Mouse (Mus musculus): ENCODE data around the gene Cer1. TPM values are rescaled to one million over a fixed set of nuclear protein-coding genes. Genes with fewer than 3 reads are reported as not detected.

Cer1 gene
- polyA plus RNA-seq (2016; fragmentation: Nextera tagmentation; extraction: Ambion mirVana): 0.10 TPM in 1 of 2 replicates, not detected in the other

DNA sequence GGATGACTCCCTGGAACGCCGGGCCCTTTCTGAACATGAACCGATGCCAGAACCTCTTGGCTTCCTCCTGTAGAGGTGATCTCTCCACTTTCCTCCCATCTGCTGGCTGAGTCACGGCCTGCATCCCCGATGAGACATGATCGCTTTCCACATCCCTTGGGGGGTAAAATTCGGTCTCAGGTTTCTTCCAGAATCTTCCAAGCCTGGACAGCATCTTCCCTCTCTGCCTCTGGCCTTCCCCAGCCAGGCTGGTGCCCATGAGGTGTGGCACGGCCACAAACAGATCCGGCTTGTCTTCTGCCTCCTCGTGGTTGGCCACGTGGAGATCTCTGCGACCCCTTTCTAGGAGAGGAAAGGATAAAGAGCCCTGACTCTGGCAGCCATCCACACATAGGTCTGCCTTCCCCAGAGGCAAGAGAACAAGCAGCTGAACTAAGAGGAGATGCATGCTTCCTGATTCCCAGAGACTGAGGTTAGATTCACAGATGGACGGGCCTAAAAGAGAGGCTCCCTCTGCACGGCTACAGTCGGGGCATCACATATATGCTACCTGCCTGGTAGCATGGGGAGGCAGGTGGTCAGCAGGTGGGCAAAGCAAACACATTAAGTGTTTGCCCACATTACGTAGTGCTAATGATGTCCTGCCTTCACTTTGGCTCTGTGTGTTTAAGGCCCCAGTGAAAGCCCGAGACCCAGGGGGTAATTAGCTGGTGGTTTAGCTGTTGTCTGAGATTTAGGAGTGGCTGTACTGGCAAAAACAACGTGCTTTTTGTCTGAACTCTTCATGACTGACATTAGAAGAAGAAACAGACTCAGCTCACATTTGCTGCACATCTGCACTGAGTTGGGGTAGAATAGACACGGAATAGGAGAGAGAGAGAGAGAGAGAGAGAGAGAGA, at the start of gene Cer1:
Gene Cer1, minus strand, starts transcription at position 513 of the 899 bp plus-strand sequence.
- no peaks in the 10 kb centered on the region for H3K36me3 ChIP-seq
- 64% methylated on average over 18 of the region's 19 CpGs for WGBS
- H3K27me3 ChIP-seq (replicated peaks): no peaks in the 10 kb centered on the region
- no peak within 1 kb of the TSS for H3K4me3 ChIP-seq
- no peaks in the 10 kb centered on the region for H3K9me3 ChIP-seq (replicated peaks)
- H3K9ac ChIP-seq: no peak within 1 kb of the TSS
- ATAC-seq (ENCODE audit: insufficient number of reproducible peaks, low FRiP score): no peak
- H3K4me2 ChIP-seq: no peak within 1 kb of the TSS
- no peaks in the 10 kb centered on the region for H3K4me1 ChIP-seq (replicated peaks)
- no peak within 1 kb of the TSS for H3K27ac ChIP-seq (ENCODE audit: poor library complexity, severe bottlenecking)

DNA sequence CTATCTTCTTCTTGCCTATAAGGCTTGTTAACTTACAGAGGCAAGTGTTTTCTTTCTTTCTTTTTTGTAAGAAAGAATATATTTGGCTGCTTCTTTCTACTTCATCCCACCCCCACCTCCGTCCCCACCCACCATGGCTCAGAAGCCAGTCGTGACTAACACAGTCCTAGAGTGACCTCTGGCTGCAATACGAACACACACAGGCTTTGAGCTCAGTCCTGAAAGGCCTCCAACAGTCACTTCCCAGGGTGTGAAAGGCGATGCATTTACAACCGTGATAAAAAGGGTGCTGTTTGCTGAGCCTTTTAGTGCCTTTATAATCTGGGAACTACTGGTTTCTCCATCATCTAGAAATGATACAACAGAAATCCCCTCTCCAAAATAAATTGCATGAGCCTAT, 49.4 kb upstream of the Cer1 start:
- no peak overlapping the region for H3K4me3 ChIP-seq
- 13% methylated on average over 5 of the region's 5 CpGs for WGBS

DNA sequence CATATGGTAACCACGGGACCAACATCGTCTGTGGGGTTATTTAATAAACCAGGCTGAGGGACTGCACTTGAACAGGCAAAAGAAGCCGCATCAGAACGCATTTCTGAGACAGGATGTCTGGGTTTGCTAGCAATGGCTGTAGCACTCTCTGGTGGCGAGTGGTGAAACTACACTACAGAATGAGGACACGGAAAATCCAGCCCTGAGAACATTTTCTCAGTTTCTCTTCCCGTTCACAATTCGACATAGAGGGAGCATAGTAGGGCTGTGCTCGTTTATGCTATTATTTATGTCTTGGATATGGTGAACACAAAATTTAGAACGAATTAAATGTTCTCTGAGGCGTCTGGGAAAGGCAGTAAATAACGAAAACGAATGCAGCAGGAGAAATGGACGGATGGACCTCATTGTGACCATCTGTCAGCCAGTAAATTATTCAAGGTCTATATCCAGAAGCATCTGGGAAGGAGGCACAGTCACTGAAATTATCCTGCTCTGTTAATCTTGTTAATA, 48.8 kb upstream of the Cer1 start:
- ATAC-seq (ENCODE audit: insufficient number of reproducible peaks, low FRiP score): no peak
- no peak overlapping the region for H3K9ac ChIP-seq
- no peaks in the 10 kb centered on the region for H3K36me3 ChIP-seq
- H3K4me2 ChIP-seq: peak overlapping the region; percentile 47
- H3K4me1 ChIP-seq (replicated peaks): no peaks in the 10 kb centered on the region
- WGBS: 21% methylated on average over 14 of the region's 14 CpGs
- H3K27me3 ChIP-seq (replicated peaks): no peaks in the 10 kb centered on the region
- H3K4me3 ChIP-seq: peak overlapping the region; percentile 29
- no peaks in the 10 kb centered on the region for H3K9me3 ChIP-seq (replicated peaks)
- H3K27ac ChIP-seq (ENCODE audit: poor library complexity, severe bottlenecking): no peak overlapping the region

More for the DNA sequence above, 49.4 kb upstream of the Cer1 start:
- H3K27ac ChIP-seq (ENCODE audit: poor library complexity, severe bottlenecking): no peak overlapping the region
- no peaks in the 10 kb centered on the region for H3K27me3 ChIP-seq (replicated peaks)
- H3K4me1 ChIP-seq (replicated peaks): no peaks in the 10 kb centered on the region
- peak; percentile 77; the same call in 1 of the 2 replicates for ATAC-seq (ENCODE audit: insufficient number of reproducible peaks, low FRiP score)
- no peak overlapping the region for H3K9ac ChIP-seq
- H3K9me3 ChIP-seq (replicated peaks): no peaks in the 10 kb centered on the region
- H3K4me2 ChIP-seq: no peak overlapping the region
- H3K36me3 ChIP-seq: peaks cover under 1% of the 10 kb centered on the region; the same call in 1 of the 2 replicates

DNA sequence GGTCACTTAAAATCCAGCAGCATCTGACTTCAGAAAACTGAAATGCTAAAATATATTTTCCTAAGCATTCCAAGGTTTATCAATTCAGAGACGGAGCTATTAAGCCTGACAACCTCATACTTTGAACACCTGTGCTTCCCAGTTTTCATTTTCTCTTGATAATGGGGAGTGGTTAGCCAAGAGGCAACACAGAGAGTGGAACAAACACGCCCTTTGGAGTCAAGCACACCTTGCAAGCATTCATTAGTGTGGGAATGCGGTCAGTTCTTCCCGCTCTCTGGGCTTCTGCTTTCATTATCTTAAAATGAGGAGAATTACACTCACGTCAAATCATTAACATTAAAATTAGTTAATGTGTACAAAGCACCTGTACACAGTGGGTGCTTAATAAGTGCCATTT, 45.1 kb upstream of the Cer1 start:
- Histone ChIP-seq H3K9me3 (replicated peaks) (no peaks in the 10 kb centered on the region), H3K27ac (ENCODE audit: poor library complexity, severe bottlenecking) (no peak overlapping the region), H3K4me3 (no peak overlapping the region), H3K4me1 (replicated peaks) (no peaks in the 10 kb centered on the region), H3K9ac (no peak overlapping the region), H3K4me2 (no peak overlapping the region), H3K36me3 (peaks cover 3% of the 10 kb centered on the region; the same call in 1 of the 2 replicates), H3K27me3 (replicated peaks) (no peaks in the 10 kb centered on the region)
- ATAC-seq (ENCODE audit: insufficient number of reproducible peaks, low FRiP score): no peak
- 90% methylated on average over 5 of the region's 5 CpGs for WGBS

DNA sequence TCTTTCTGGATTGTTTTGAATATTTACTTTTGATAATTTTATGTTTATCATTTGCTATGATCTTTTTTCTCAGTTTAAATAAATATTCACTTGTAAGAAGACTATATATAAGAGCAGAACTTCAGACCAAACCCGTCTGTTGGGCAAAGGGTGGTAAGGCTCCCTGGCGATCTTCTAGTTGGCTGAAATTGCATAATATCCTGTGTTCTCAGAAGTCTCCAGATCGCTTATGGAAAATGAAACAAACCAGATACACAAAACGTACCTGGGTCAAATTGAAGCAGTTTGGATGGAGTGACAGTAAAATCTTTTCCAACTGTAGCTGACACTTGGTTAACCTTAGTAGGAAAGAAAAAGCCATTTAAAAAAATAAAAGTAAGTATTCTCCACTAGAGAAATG, 37.0 kb upstream of the Cer1 start:
- no peak for ATAC-seq (ENCODE audit: insufficient number of reproducible peaks, low FRiP score)
- no peak overlapping the region for H3K27ac ChIP-seq (ENCODE audit: poor library complexity, severe bottlenecking)
- 77% methylated on average over 4 of the region's 4 CpGs for WGBS
- H3K9ac ChIP-seq: no peak overlapping the region
- H3K4me3 ChIP-seq: no peak overlapping the region
- no peaks in the 10 kb centered on the region for H3K27me3 ChIP-seq (replicated peaks)
- H3K4me1 ChIP-seq (replicated peaks): peaks cover 5% of the 10 kb centered on the region; the same call in 1 of the 2 replicates
- no peaks in the 10 kb centered on the region for H3K9me3 ChIP-seq (replicated peaks)
- H3K36me3 ChIP-seq: peaks cover 7% of the 10 kb centered on the region
- H3K4me2 ChIP-seq: no peak overlapping the region

DNA sequence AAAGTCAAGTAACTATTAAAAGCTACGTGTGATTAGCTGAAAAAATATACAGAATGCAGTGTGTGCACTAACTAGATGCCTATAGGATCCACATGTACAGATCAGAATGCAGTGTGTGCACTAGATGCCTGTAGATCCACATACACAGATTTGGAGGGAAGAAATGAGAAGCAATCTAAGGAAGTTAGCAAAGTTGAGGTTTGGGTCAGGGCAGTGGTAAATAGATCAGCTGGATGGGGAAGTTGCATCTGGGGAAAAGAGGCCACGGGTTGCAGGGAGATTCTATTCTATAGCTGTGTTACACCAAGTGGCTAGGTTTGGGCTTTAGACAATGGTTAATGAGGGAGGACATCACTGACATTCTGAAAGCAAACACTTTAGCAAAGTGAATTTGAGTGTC, 33.7 kb upstream of the Cer1 start:
- H3K9me3 ChIP-seq (replicated peaks): no peaks in the 10 kb centered on the region
- H3K4me1 ChIP-seq (replicated peaks): peaks cover 5% of the 10 kb centered on the region; the same call in 1 of the 2 replicates
- H3K27me3 ChIP-seq (replicated peaks): no peaks in the 10 kb centered on the region
- peaks cover 6% of the 10 kb centered on the region for H3K36me3 ChIP-seq
- H3K27ac ChIP-seq (ENCODE audit: poor library complexity, severe bottlenecking): no peak overlapping the region
- H3K9ac ChIP-seq: no peak overlapping the region
- no peak overlapping the region for H3K4me3 ChIP-seq
- H3K4me2 ChIP-seq: no peak overlapping the region
- WGBS: 81% methylated on average over 2 of the region's 2 CpGs
- ATAC-seq (ENCODE audit: insufficient number of reproducible peaks, low FRiP score): no peak

DNA sequence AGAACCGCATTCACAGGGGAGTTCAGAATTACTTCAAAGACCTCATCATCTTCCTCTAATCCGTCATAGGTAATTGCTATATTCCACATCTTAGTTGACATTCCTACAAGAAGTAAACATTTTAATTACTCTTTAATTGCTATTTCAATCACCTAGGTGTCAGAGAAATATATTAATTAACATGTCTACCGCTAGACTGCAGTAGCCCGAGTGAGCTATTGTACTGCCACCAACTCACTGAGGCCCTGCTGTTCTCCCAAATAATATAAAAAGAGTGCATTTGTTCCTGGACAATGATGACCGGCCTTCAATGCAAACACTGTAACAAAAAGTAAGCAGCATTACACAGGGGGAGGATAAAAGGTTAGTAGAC, 31.7 kb upstream of the Cer1 start:
- no peak for ATAC-seq (ENCODE audit: insufficient number of reproducible peaks, low FRiP score)
- Histone ChIP-seq H3K9ac (no peak overlapping the region), H3K9me3 (replicated peaks) (no peaks in the 10 kb centered on the region), H3K4me2 (no peak overlapping the region), H3K27ac (ENCODE audit: poor library complexity, severe bottlenecking) (no peak overlapping the region), H3K4me1 (replicated peaks) (peaks cover 5% of the 10 kb centered on the region; the same call in 1 of the 2 replicates), H3K36me3 (peaks cover 16% of the 10 kb centered on the region), H3K27me3 (replicated peaks) (no peaks in the 10 kb centered on the region), H3K4me3 (no peak overlapping the region)
- 67% methylated on average over 5 of the region's 5 CpGs for WGBS

DNA sequence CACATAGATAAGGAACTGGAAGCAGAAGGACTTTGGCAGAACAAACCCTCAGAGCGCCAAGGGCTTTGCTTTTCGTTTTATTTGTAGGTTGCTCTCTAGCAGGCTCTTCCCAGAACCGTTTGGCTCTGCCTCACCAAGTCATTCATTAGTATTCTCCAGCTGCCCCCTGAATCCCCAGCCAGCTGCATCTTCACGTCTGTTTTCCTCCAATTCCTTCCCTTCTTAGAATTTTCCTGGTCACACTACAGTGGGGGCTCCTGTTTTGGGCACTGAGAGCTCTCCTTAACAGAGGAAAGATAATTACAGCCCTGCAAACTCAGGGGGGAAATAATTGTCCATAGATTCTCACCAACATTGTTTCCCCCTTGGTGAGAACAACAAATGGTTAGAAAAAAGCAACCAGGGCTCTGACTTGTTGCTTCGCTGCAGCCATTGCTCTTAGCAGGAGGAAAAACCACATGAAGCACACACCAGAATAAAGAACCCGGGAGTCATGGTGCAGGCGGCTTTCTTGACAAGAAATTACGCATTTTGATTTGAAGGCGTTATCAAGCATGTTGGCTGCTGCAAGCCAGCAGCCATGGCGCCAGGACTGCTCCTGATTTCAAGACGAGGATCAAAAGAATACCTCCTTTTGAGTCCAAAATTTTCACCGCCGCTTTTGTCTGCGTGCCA, 31.2 kb upstream of the Cer1 start:
- WGBS: 52% methylated on average over 14 of the region's 14 CpGs
- H3K27me3 ChIP-seq (replicated peaks): no peaks in the 10 kb centered on the region
- no peak for ATAC-seq (ENCODE audit: insufficient number of reproducible peaks, low FRiP score)
- H3K36me3 ChIP-seq: peaks cover 16% of the 10 kb centered on the region
- H3K4me3 ChIP-seq: no peak overlapping the region
- H3K27ac ChIP-seq (ENCODE audit: poor library complexity, severe bottlenecking): peak overlapping the region; percentile 20
- H3K9ac ChIP-seq: no peak overlapping the region
- H3K4me2 ChIP-seq: no peak overlapping the region
- H3K9me3 ChIP-seq (replicated peaks): no peaks in the 10 kb centered on the region
- peaks cover 5% of the 10 kb centered on the region; the same call in 1 of the 2 replicates for H3K4me1 ChIP-seq (replicated peaks)

DNA sequence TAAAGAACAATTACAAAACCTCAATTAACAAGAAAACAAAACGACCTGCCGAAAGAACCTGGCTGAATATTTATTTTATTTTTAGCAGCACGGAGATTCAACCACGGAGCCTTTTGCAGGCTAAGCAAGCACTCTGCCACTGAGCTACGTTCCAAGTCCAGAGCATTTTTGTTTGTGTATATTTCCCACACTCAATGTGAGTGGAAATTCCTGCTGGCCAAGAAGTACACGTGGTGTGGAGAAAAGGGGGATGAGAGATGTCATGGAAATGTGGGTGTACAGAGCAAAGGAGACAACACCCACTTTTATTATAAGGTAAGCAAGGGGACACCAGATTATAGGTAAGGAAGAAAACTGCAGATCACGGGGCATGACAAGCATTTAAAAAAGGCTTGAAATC, 30.6 kb upstream of the Cer1 start:
- Histone ChIP-seq H3K36me3 (peaks cover 16% of the 10 kb centered on the region), H3K27ac (ENCODE audit: poor library complexity, severe bottlenecking) (peak overlapping the region; percentile 20; the same call in 1 of the 2 replicates), H3K9ac (no peak overlapping the region), H3K27me3 (replicated peaks) (no peaks in the 10 kb centered on the region), H3K4me2 (no peak overlapping the region), H3K4me3 (no peak overlapping the region), H3K9me3 (replicated peaks) (no peaks in the 10 kb centered on the region), H3K4me1 (replicated peaks) (peaks cover 4% of the 10 kb centered on the region; the same call in 1 of the 2 replicates)
- 58% methylated on average over 7 of the region's 7 CpGs for WGBS
- ATAC-seq (ENCODE audit: insufficient number of reproducible peaks, low FRiP score): no peak

DNA sequence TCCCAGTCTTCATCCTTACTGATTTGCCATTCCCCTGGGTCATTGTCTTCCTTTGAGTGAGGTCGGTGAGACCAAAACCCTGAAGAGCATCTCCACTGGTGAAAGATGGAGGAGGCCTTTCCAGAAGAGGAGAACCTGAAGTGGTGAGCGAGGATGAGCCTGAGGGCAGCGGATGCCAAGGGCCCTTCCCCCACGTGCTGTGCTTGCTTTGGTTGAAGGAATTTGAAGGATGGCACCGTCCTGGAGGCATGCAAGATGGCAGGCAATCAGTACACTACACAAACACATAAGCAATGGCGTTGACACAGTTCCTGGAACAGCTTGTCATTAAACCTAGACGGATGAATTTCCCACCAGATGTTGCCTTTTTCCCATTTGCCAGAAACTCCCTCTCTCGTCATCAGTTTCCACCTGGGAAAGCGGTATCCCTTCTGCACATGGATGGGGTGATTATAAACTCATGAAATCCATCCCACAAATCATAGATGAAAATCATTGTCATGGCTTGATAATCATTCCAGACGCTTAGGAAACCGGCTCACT, 29.7 kb upstream of the Cer1 start:
- H3K4me1 ChIP-seq (replicated peaks): no peaks in the 10 kb centered on the region; the same call in 1 of the 2 replicates
- no peak overlapping the region for H3K9ac ChIP-seq
- no peak overlapping the region for H3K4me3 ChIP-seq
- H3K4me2 ChIP-seq: no peak overlapping the region
- H3K9me3 ChIP-seq (replicated peaks): no peaks in the 10 kb centered on the region
- no peaks in the 10 kb centered on the region for H3K27me3 ChIP-seq (replicated peaks)
- 64% methylated on average over 11 of the region's 11 CpGs for WGBS
- ATAC-seq (ENCODE audit: insufficient number of reproducible peaks, low FRiP score): no peak
- no peak overlapping the region for H3K27ac ChIP-seq (ENCODE audit: poor library complexity, severe bottlenecking)
- peaks cover 16% of the 10 kb centered on the region for H3K36me3 ChIP-seq

DNA sequence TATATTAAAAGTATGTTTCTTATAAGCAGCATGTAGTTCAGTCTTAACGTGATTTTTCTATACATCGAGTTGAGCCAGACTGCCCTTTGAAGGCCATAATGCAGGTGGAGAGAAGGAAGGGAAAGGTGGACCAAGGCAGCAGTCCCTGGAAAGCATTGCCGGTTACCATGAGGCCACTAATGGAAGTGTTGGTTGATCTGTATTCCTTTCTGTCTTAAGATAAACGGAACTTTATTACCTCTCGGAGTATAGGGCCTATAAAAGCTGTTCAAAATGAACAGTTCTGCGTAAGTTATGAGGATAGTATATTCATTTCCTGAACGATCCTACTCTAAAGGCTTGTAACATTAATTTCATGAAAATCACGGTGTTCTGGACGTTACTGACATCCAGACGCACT, 10.3 kb upstream of the Cer1 start:
- Histone ChIP-seq H3K9me3 (replicated peaks) (no peaks in the 10 kb centered on the region), H3K27me3 (replicated peaks) (no peaks in the 10 kb centered on the region)

More for the DNA sequence above, 10.3 kb upstream of the Cer1 start:
- H3K27ac ChIP-seq (ENCODE audit: poor library complexity, severe bottlenecking): no peak overlapping the region
- no peaks in the 10 kb centered on the region for H3K4me1 ChIP-seq (replicated peaks)
- no peak overlapping the region for H3K4me2 ChIP-seq
- ATAC-seq (ENCODE audit: insufficient number of reproducible peaks, low FRiP score): no peak
- no peak overlapping the region for H3K4me3 ChIP-seq
- WGBS: 81% methylated on average over 10 of the region's 10 CpGs
- H3K36me3 ChIP-seq: peaks cover 1% of the 10 kb centered on the region; the same call in 1 of the 2 replicates
- no peak overlapping the region for H3K9ac ChIP-seq

All from heart, embryonic 12.5 days (tissue).